Mouse (Mus musculus) heart, embryonic 15.5 days (tissue): ENCODE data around the gene Car5b. TPM values are rescaled to one million over a fixed set of nuclear protein-coding genes. Genes with fewer than 3 reads are reported as not detected.

ENCODE experiments used
- ATAC-seq: fragments of 200-750 bp; cut with Nextera tagmentation; replicated peaks from 2 replicates; pipeline ENCODE4 v1.8.0; 2017; ENCODE audit warnings: low read depth, moderate TSS enrichment; ENCODE audit not compliant: insufficient number of reproducible peaks, insufficient read depth, low FRiP score
- H3K27ac ChIP-seq: fragments of 300-500 bp; sonication (generic); 2 replicates; pipeline ENCODE4 v1.5.1; 2015; ENCODE audit warnings: mild to moderate bottlenecking, inconsistent platforms
- H3K27me3 ChIP-seq: fragments of 300-500 bp; sonication (generic); 2 replicates; pipeline ENCODE4 v1.6.1; 2015; ENCODE audit warnings: inconsistent platforms
- H3K36me3 ChIP-seq: fragments of 300-500 bp; sonication (generic); 2 replicates; pipeline ENCODE4 v1.6.1; 2015; ENCODE audit warnings: mild to moderate bottlenecking, inconsistent platforms
- H3K4me1 ChIP-seq: fragments of 300-500 bp; sonication (generic); replicated peaks from 2 replicates; pipeline ENCODE4 v1.6.1; 2015; ENCODE audit warnings: inconsistent platforms
- H3K4me2 ChIP-seq: fragments of 300-500 bp; sonication (generic); 2 replicates; pipeline ENCODE4 v1.6.1; 2015; ENCODE audit warnings: inconsistent platforms, mild to moderate bottlenecking, moderate library complexity
- H3K4me3 ChIP-seq: fragments of 300-500 bp; sonication (generic); 2 replicates; pipeline ENCODE4 v1.5.1; 2015; ENCODE audit warnings: mild to moderate bottlenecking, inconsistent platforms
- H3K9ac ChIP-seq: fragments of 300-500 bp; sonication (generic); 2 replicates; pipeline ENCODE4 v1.6.1; 2015; ENCODE audit warnings: mild to moderate bottlenecking, inconsistent platforms
- H3K9me3 ChIP-seq: fragments of 300-500 bp; sonication (generic); replicated peaks from 2 replicates; pipeline ENCODE4 v1.6.1; 2016; ENCODE audit warnings: inconsistent platforms
- WGBS: fragments of 180-500 bp; shearing (Covaris S2); methylation state at CpG from one replicate; pipeline ENCODE4 v1.1.7; 2015; ENCODE audit warnings: mixed read lengths; 5-methylcytosine and 5-hydroxymethylcytosine counted together
- polyA plus RNA-seq: library from polyadenylated mRNA; unstranded; fragments of >200 nt; fragmentation: Nextera tagmentation; extraction: Ambion mirVana; gene quantifications from 2 replicates; pipeline ENCODE4 v1.2.1, GENCODE M21; 2015

The Car5b gene
- 0.37 and 0.38 TPM in 2 replicates for polyA plus RNA-seq

GRCm38 (mm10) chrX:164027607-164028289 is at the start of gene Car5b:
TSS of gene Car5b (minus strand) at chrX:164027997.
- H3K27ac ChIP-seq, result no peak within 1 kb of the TSS
- H3K4me3 ChIP-seq, result peak within 1 kb of the TSS; percentile 43
- 5% methylated on average over 22 of the region's 22 CpGs for WGBS
- H3K9me3 ChIP-seq, result no peaks in the 10 kb centered on the region
- H3K27me3 ChIP-seq, result no peaks in the 10 kb centered on the region
- H3K4me2 ChIP-seq, result peak within 1 kb of the TSS; percentile 63
- H3K9ac ChIP-seq, result no peak within 1 kb of the TSS
- no peaks in the 10 kb centered on the region for H3K36me3 ChIP-seq
- H3K4me1 ChIP-seq, result no peaks in the 10 kb centered on the region
- ATAC-seq, result peak; percentile 96

DNA sequence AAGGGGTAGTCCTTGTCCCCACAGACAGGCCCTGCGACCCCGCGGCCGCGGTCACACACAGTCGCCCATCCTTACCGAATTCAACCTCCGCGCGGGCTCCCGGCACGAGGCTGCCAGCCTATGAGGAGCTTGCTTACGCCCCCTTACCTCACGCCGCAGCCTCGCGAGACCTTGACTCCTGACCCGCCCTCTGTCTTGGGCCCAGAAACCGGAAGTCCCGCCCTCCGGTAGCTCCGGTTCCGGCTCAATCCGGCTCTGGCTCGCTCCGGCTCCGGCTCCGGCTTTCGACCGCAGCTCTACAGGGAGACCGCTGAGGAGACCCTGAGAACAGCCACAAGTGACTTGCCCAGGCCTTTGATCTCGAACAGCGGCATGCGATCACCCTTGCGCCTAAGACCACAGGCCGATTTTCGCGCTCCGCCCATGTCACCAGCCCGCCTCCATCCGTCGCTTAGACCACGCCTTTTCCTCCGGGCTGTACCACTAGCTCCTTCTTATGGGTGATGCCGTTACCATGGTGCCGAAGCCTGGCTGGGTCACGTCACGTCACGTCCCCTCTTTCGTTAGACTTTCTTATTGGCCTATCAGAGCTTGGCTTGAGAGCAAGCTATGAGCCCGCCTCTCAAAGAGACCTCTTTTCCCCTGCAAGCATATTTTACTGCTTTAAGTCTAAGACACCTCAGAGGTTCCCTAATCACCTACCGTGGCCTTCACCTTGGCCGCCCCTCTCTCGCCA is 48.4 kb upstream of the Car5b start, which contains the start of gene Siah1b:
Gene Siah1b, minus strand, starts transcription at position 454 of the 736 bp plus-strand sequence.
- H3K4me2 ChIP-seq, result peak within 1 kb of the TSS; percentile 67
- peaks cover 5% of the 10 kb centered on the region; the same call in 1 of the 2 replicates for H3K36me3 ChIP-seq
- WGBS, result 19% methylated on average over 54 of the region's 54 CpGs
- no peaks in the 10 kb centered on the region for H3K9me3 ChIP-seq
- peak within 1 kb of the TSS; percentile 64 for H3K9ac ChIP-seq
- H3K4me1 ChIP-seq, result 0 out of 2 replicates have a peak, but pooled peaks cover 4% of the 10 kb centered on the region
- no peaks in the 10 kb centered on the region for H3K27me3 ChIP-seq
- H3K27ac ChIP-seq, result peak within 1 kb of the TSS; percentile 84
- H3K4me3 ChIP-seq, result peak within 1 kb of the TSS; percentile 54
- ATAC-seq, result peak; percentile 98

- Histone ChIP-seq H3K4me2 (no peak overlapping the region), H3K27ac (no peak overlapping the region), H3K36me3 (peaks cover 5% of the 10 kb centered on the region; the same call in 1 of the 2 replicates), H3K4me1 (no peaks in the 10 kb centered on the region), H3K9me3 (no peaks in the 10 kb centered on the region), H3K9ac (no peak overlapping the region), H3K27me3 (no peaks in the 10 kb centered on the region), H3K4me3 (no peak overlapping the region)
- WGBS, result 84% methylated on average over 4 of the region's 4 CpGs
- ATAC-seq, result no peak
Observed at GRCm38 (mm10) chrX:164068968-164069367, 41.2 kb upstream of the Car5b start.

- H3K36me3 ChIP-seq, result no peaks in the 10 kb centered on the region
- H3K9ac ChIP-seq, result no peak overlapping the region
- no peaks in the 10 kb centered on the region for H3K27me3 ChIP-seq
- WGBS, result 11% methylated on average over 2 of the region's 2 CpGs
- no peaks in the 10 kb centered on the region for H3K9me3 ChIP-seq
- no peak for ATAC-seq
- no peaks in the 10 kb centered on the region for H3K4me1 ChIP-seq
- H3K4me3 ChIP-seq, result no peak overlapping the region
- H3K27ac ChIP-seq, result no peak overlapping the region
- H3K4me2 ChIP-seq, result no peak overlapping the region
Observed at GRCm38 (mm10) chrX:164066185-164066584, 38.4 kb upstream of the Car5b start.

DNA sequence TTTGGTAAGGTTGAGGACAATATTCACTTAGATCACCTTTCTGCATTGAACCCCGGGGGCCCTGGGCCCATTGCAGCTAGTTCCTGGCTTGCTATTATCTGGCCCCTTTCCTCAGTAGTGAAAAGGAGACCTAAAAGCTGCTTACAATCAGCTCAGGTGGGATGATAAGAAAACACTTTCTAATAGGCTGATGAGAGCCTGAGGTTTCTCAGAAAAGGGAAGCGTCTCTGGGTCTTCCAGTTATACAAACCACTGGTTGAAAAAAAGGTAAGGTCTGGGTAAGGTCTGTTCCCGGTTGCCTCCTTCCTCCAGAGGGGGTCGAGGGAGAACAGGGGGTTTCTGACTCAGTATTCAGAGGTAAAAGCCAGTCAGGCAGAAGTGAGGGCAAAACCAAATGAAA is 31.3 kb upstream of the Car5b start:
- Histone ChIP-seq H3K36me3 (no peaks in the 10 kb centered on the region), H3K4me2 (no peak overlapping the region), H3K4me3 (no peak overlapping the region), H3K27me3 (no peaks in the 10 kb centered on the region), H3K9me3 (no peaks in the 10 kb centered on the region), H3K9ac (no peak overlapping the region), H3K4me1 (no peaks in the 10 kb centered on the region), H3K27ac (no peak overlapping the region)
- ATAC-seq, result no peak
- WGBS, result 54% methylated on average over 4 of the region's 4 CpGs

DNA sequence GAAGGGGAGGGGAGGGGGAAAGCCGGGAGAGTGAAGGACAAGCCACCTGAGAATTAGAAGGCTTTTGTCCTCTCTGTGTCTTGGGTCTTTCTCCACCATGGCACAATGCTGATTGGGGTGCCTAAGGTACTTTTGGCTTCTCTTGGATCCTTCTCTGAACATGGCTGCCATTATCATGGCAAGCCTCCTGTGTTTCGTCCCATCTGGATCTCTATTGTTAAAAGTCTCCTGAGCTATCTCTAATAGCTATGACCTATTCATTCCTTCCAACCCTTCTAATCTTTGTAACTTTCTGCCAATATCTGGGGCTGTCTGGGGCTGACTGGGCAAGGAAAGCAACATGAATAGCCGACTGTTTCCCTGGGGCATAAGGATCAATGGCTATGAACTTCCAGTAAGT is 30.7 kb upstream of the Car5b start:
- H3K9ac ChIP-seq, result no peak overlapping the region

DNA sequence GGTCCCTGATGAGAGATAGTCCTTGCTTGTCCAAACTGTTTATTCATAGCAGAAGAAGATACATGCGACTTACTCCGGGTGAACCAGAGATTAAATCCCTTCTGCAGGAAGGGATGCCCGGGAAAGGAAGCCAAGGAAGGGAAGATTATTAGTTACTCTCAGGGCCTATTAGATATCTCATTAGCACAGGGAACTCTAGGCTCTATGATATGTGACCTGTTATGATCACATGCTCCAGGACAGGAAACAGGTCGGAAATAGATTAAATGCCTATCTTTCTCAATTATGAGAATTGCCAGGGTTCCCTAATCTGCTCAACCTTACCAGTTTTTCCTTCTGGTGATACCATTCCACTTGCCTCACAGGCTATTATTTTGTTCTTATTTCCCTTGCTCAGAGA is 27.9 kb upstream of the Car5b start:
- Histone ChIP-seq H3K36me3 (no peaks in the 10 kb centered on the region), H3K9me3 (no peaks in the 10 kb centered on the region), H3K9ac (no peak overlapping the region), H3K27ac (no peak overlapping the region), H3K4me2 (no peak overlapping the region), H3K4me3 (no peak overlapping the region), H3K4me1 (no peaks in the 10 kb centered on the region), H3K27me3 (no peaks in the 10 kb centered on the region)
- no peak for ATAC-seq
- 70% methylated on average over 4 of the region's 4 CpGs for WGBS

More for the DNA sequence above, 30.7 kb upstream of the Car5b start:
- H3K27ac ChIP-seq, result no peak overlapping the region
- 62% methylated on average over 3 of the region's 3 CpGs for WGBS
- no peak overlapping the region for H3K4me2 ChIP-seq
- no peaks in the 10 kb centered on the region for H3K36me3 ChIP-seq
- no peaks in the 10 kb centered on the region for H3K27me3 ChIP-seq
- H3K9me3 ChIP-seq, result no peaks in the 10 kb centered on the region
- ATAC-seq, result no peak
- H3K4me1 ChIP-seq, result no peaks in the 10 kb centered on the region
- H3K4me3 ChIP-seq, result no peak overlapping the region

DNA sequence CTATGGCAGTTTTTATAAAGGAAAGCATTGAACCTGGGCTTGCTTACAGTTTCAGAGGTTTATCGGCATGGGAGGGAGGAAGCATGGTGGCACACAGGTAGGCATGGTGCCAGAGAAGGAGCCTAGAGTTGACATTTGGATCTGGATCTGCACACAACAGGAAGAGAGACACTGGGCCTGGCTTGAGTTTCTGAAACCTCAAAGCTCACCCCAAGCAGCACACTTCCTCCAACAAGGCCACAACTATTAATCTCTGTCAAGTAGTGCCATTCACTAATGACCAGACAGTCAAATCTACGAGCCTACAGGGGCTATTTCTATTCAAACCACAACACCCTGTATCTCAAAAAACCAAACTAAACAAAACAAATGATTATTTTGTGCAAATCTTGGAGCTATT is 18.9 kb upstream of the Car5b start:
- ATAC-seq, result no peak
- Histone ChIP-seq H3K4me2 (no peak overlapping the region), H3K36me3 (no peaks in the 10 kb centered on the region), H3K4me1 (no peaks in the 10 kb centered on the region), H3K27me3 (no peaks in the 10 kb centered on the region), H3K4me3 (no peak overlapping the region), H3K27ac (no peak overlapping the region), H3K9me3 (no peaks in the 10 kb centered on the region), H3K9ac (no peak overlapping the region)
- WGBS, result 67% methylated on average over 2 of the region's 2 CpGs

GRCm38 (mm10) chrX:164042069-164042468 is 14.3 kb upstream of the Car5b start:
- Histone ChIP-seq H3K36me3 (no peaks in the 10 kb centered on the region), H3K9me3 (no peaks in the 10 kb centered on the region), H3K4me3 (no peak overlapping the region), H3K9ac (no peak overlapping the region), H3K27ac (no peak overlapping the region), H3K4me2 (no peak overlapping the region), H3K4me1 (no peaks in the 10 kb centered on the region), H3K27me3 (no peaks in the 10 kb centered on the region)
- no peak for ATAC-seq
- 63% methylated on average over 13 of the region's 13 CpGs for WGBS

- no peak for ATAC-seq
- H3K9me3 ChIP-seq, result no peaks in the 10 kb centered on the region
- H3K36me3 ChIP-seq, result no peaks in the 10 kb centered on the region
- H3K9ac ChIP-seq, result no peak overlapping the region
- H3K4me2 ChIP-seq, result no peak overlapping the region
- WGBS, result 45% methylated on average over 2 of the region's 2 CpGs
- H3K4me3 ChIP-seq, result no peak overlapping the region
- no peaks in the 10 kb centered on the region for H3K4me1 ChIP-seq
- no peaks in the 10 kb centered on the region for H3K27me3 ChIP-seq
- no peak overlapping the region for H3K27ac ChIP-seq
Observed at GRCm38 (mm10) chrX:164038882-164039281, 11.1 kb upstream of the Car5b start.

DNA sequence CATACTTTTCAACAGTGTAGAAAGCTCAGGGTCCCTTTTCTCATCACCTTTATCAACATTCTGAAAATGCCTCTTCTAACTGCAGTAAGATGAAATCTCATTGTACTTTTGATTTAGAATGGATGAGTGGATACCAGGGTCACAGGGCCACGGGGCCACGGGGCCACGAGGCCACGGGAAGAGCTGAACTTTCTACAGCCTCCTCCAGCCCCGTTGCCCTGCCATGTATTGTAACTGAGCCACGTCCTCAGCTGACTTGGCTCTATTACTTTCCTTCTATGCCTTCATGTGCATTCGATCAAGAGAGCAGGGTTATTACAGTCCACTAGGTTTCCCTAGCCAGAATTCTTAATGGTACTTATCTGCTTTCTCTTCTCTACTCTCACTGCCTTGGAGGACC is 8.1 kb upstream of the Car5b start:
- H3K4me2 ChIP-seq, result no peak overlapping the region
- H3K9ac ChIP-seq, result no peak overlapping the region
- H3K27me3 ChIP-seq, result no peaks in the 10 kb centered on the region
- ATAC-seq, result no peak
- no peaks in the 10 kb centered on the region for H3K36me3 ChIP-seq
- WGBS, result 79% methylated on average over 7 of the region's 7 CpGs
- no peak overlapping the region for H3K27ac ChIP-seq
- H3K9me3 ChIP-seq, result no peaks in the 10 kb centered on the region
- no peak overlapping the region for H3K4me3 ChIP-seq
- H3K4me1 ChIP-seq, result no peaks in the 10 kb centered on the region
